Mouse (Mus musculus): ENCODE data around the gene Gm28044. TPM values are rescaled to one million over a fixed set of nuclear protein-coding genes. Genes with fewer than 3 reads are reported as not detected.
"Not testable (repeated sequence)": the region's sequence is repeated elsewhere in the genome, so short reads cannot be mapped to it uniquely, and the experiment has no call there.

The Gm28044 gene
- 1 to 10 TPM; 1.3 to 2.5 TPM for total RNA-seq (2021)
- long read RNA-seq, experiment 1: 0 reads
- long read RNA-seq, experiment 2: 0 reads

GRCm38 (mm10) chr13:67360131-67360744, at the start of gene Gm28044, which contains the start of gene Zfp953:
Gm28044 (minus strand) TSS chr13:67360536.
Zfp953 (minus strand) TSS chr13:67360605.
- peak; percentile 90 to 92 for DNase-seq

GRCm38 (mm10) chr13:67399183-67399903, 39.0 kb upstream of the Gm28044 start, which contains the start of gene Zfp429:
Zfp429 (minus strand) TSS chr13:67399819.
- peak; percentile 73 to 81 for DNase-seq

- DNase-seq: not testable (repeated sequence)
Observed at GRCm38 (mm10) chr13:67376255-67376654, 15.9 kb upstream of the Gm28044 start.

GRCm38 (mm10) chr13:67375050-67375911, 14.9 kb upstream of the Gm28044 start, which contains the start of the genes Gm28041 and Zfp456:
Gm28041 (minus strand) TSS chr13:67375733.
Zfp456 (minus strand) TSS chr13:67375810.
- peak; percentile 76 to 83 for DNase-seq

GRCm38 (mm10) chr13:67351854-67352253, 8.5 kb downstream of the Gm28044 start:
- no peak for DNase-seq

- no peak for DNase-seq
Observed at GRCm38 (mm10) chr13:67343422-67343821, 16.9 kb downstream of the Gm28044 start.

GRCm38 (mm10) chr13:67332877-67333276, 27.5 kb downstream of the Gm28044 start:
- no peak for DNase-seq

- DNase-seq: peak; percentile 86 to 88
Observed at GRCm38 (mm10) chr13:67332019-67332724, 28.2 kb downstream of the Gm28044 start, which contains the start of gene Zfp595. Zfp595 (minus strand) TSS chr13:67332570.

GRCm38 (mm10) chr13:67306718-67307117, 53.6 kb downstream of the Gm28044 start:
- DNase-seq: no peak

GRCm38 (mm10) chr13:67305822-67306672, 54.3 kb downstream of the Gm28044 start, which contains the start of gene Zfp457:
Zfp457 (minus strand) TSS chr13:67306485.
- DNase-seq: peak; percentile 85 to 86

GRCm38 (mm10) chr13:67278314-67278713, 82.0 kb downstream of the Gm28044 start, which contains the start of gene Zfp458:
Zfp458 (minus strand) TSS chr13:67278466.
- no peak for DNase-seq

GRCm38 (mm10) chr13:67269383-67270065, 90.8 kb downstream of the Gm28044 start:
- not testable (repeated sequence) for DNase-seq

- peak; percentile 58 to 73 for DNase-seq
Observed at GRCm38 (mm10) chr13:67268568-67269369, 91.6 kb downstream of the Gm28044 start.

Other genes with a start within 250 kb of the Gm28044 start
- 1 to 10 TPM in 1 of 2 experiments, under 1 TPM in 1; 0.82 to 1.0 TPM for gene Rslcan18, start 244.3 kb downstream of the Gm28044 start, total RNA-seq (2021)
- 1 to 10 TPM; 3.8 to 4.3 TPM for gene Zfp759, start 238.9 kb downstream of the Gm28044 start, total RNA-seq (2021)
- gene Rsl1, start 187.4 kb downstream of the Gm28044 start, total RNA-seq (2021): 1 to 10 TPM; 5.2 to 6.0 TPM
- 1 to 10 TPM; 1.4 to 2.9 TPM for gene Zfp455, start 166.0 kb downstream of the Gm28044 start, total RNA-seq (2021)
- 1 to 10 TPM; 2.9 to 3.9 TPM for gene Zfp458, start 82.1 kb downstream of the Gm28044 start, total RNA-seq (2021)
- 1 to 10 TPM; 2.4 to 3.7 TPM for gene Zfp457, start 54.1 kb downstream of the Gm28044 start, total RNA-seq (2021)
- gene Zfp595, start 28.0 kb downstream of the Gm28044 start, total RNA-seq (2021): 1 to 10 TPM; 4.1 to 4.6 TPM
- gene Zfp953, start 69 bp upstream of the Gm28044 start, total RNA-seq (2021): 1 to 10 TPM; 2.2 to 2.8 TPM
- gene Gm28041, start 15.2 kb upstream of the Gm28044 start, total RNA-seq (2021): 1 to 10 TPM; 2.4 to 3.0 TPM
- gene Zfp456, start 15.3 kb upstream of the Gm28044 start, total RNA-seq (2021): 1 to 10 TPM; 1.3 to 1.7 TPM
- 1 to 10 TPM; 4.5 to 4.8 TPM for gene Zfp429, start 39.3 kb upstream of the Gm28044 start, total RNA-seq (2021)
- gene Zfp459, start 60.9 kb upstream of the Gm28044 start, total RNA-seq (2021): 1 to 10 TPM in 1 of 2 experiments, under 1 TPM in 1; 0.79 to 1.7 TPM
- gene Zfp874a, start 91.1 kb upstream of the Gm28044 start, total RNA-seq (2021): 10 to 100 TPM; 18.1 to 19.9 TPM
- gene Zfp874b, start 123.7 kb upstream of the Gm28044 start, total RNA-seq (2021): 10 to 100 TPM; 17.1 to 20.0 TPM
- 10 to 100 TPM in 1 of 2 experiments, 1 to 10 TPM in 1; 7.9 to 10.5 TPM for gene Zfp58, start 140.0 kb upstream of the Gm28044 start, total RNA-seq (2021)
- not detected for gene Gm26965, start 165.6 kb upstream of the Gm28044 start, total RNA-seq (2021)
- 10 to 100 TPM; 22.0 to 23.3 TPM for gene Zfp87, start 165.6 kb upstream of the Gm28044 start, total RNA-seq (2021)
- gene Zfp748, start 193.3 kb upstream of the Gm28044 start, total RNA-seq (2021): 10 to 100 TPM in 1 of 2 experiments, 1 to 10 TPM in 1; 8.3 to 10.2 TPM
- 1 to 10 TPM; 7.5 to 7.7 TPM for gene Zfp729b, start 249.2 kb upstream of the Gm28044 start, total RNA-seq (2021)